Mouse (Mus musculus) left cerebral cortex, adult 9 months (tissue): Measurements from ENCODE around the gene Psmb5.

Experiments used
- DNase-seq, 2 experiments: peaks; one replicate each; pipeline ENCODE4 v3.0.0; 2022; ENCODE audit warnings: low spot score in 2 of 2

The Psmb5 gene

GRCm38 (mm10) chr14:54592319-54592934 is 25.4 kb downstream of the Psmb5 start:
- DNase-seq, result peak in 1 of 2 experiments; percentile 60

DNA sequence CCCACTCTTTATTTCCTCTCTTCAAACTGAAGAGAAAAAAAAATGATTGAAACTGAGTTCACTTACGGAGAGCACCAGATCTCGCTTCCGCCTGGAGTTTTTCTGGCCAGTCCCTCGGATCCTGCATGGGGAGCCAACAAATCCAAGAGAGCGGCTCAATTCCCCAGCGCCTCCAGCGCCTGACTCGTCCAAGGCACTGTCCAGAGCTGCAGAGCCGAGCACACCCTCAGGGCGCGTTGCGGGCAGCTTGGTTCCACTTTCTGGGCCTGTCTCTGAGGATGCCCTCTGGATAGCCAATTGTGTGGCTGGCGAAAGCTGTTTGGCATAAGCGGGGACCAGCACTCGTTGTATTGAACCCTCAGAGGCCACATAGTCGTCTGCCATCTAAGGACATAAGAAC is 26.8 kb downstream of the Psmb5 start:
- no peak for DNase-seq

DNA sequence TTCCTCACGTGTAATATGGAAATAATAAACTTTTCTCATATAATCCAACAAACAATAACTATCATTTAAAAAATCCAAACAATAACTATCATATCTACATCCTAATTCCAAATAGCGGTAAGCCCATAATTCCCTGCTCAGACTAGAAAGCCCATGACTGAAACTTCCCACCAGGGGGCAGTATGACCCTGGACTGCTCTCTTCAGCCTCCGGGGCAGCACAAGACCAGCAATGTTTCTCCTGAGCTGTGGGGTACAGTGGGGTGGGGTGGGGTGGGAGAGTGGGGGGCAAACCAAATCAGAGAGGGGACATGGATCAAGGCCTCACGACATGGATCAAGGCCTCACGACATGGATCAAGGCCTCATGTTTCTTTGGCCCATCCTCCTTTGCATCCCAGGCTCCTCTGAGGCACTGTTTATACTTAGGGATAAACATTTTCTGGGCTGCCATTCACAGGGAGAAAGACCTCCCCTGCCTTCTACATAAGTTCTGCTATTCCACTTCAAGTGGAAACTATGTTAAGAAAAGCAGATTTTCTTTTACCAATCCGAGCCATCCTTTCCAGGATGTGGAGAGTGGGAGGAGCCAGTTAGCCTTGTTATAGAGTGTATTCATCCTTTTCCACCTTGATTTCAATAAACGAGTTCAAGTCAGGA is 34.0 kb downstream of the Psmb5 start:
- DNase-seq, result peak in 1 of 2 experiments; percentile 65

DNA sequence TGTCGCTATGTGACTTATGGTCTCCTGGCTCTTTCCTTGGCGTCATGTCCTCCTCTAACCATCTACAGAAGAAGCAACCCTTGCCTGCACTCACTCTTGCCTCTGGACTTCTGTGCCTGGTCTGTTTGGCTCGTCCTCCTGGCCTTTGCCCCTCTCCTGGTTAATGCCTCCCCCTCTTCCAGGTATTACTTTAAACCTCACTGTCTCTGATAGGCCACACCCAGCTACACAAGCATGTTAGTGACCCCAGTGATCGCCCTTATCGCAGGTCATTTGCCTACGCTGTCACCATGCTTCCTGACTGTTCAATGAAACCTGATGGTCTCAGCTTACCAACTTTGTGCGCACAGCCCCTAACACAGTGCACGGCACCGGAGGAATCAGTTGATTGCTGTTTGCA is 35.3 kb downstream of the Psmb5 start:
- DNase-seq, result no peak

GRCm38 (mm10) chr14:54579638-54580037 is 38.2 kb downstream of the Psmb5 start:
- DNase-seq, result no peak

DNA sequence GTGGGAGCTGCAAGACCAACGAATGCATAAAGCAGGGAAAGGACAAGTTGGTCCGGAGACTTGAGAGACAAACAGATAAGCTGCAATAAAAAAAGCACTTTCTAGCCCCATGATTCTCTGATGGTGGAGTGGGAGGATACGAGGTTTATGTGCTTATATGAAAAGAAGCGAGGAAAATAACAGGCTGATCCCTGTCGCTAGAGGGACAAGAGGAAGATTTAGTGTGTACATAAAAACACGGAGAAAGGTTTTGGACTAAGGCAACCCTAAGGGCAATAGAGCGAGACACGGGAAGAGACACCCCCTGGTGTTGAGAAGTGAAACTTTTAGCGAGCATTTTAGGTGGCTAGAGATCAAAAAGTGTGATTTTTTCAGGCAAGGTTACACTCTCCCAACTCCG is 39.8 kb downstream of the Psmb5 start:
- peak in 1 of 2 experiments; percentile 26 for DNase-seq

GRCm38 (mm10) chr14:54577089-54577982 is 40.5 kb downstream of the Psmb5 start, which contains the start of gene Ajuba:
TSS of gene Ajuba (minus strand) at chr14:54577558.
- peak in 1 of 2 experiments; percentile 71 for DNase-seq

- DNase-seq, result no peak
Observed at GRCm38 (mm10) chr14:54576241-54577088, 41.4 kb downstream of the Psmb5 start.

GRCm38 (mm10) chr14:54575631-54576030 is 42.2 kb downstream of the Psmb5 start:
- no peak for DNase-seq

- DNase-seq, result no peak
Observed at GRCm38 (mm10) chr14:54575031-54575430, 42.8 kb downstream of the Psmb5 start.

DNA sequence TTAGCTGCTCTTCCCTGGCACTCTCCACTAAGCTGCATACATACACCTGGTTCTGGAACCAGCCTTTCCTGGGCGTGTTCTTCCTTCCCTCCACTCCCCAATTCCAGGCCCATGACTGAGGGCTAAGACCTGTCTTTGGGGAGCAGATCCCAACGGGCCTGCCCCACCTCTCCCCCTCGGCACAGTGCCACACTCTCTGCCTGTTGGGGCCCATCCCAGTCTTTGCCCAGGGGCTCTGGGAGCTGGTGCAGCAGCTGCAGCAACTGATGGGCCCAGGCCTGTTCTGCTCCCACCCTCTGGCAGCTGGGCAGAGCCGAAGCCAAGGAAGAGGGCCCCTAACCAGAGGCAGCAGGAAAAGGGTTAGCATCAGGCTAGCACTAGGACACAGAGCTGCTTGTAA is 43.6 kb downstream of the Psmb5 start:
- DNase-seq, result no peak

- no peak for DNase-seq
Observed at GRCm38 (mm10) chr14:54572790-54573736, 44.8 kb downstream of the Psmb5 start.

GRCm38 (mm10) chr14:54572122-54572521 is 45.7 kb downstream of the Psmb5 start:
- no peak for DNase-seq

- no peak for DNase-seq
Observed at GRCm38 (mm10) chr14:54569451-54570392, 48.1 kb downstream of the Psmb5 start.

GRCm38 (mm10) chr14:54568694-54569414 is 49.0 kb downstream of the Psmb5 start:
- DNase-seq, result peak in 1 of 2 experiments; percentile 73
